Mouse (Mus musculus): ENCODE data around the gene Rabep1. TPM values are rescaled to one million over a fixed set of nuclear protein-coding genes. Genes with fewer than 3 reads are reported as not detected.

Rabep1 gene
- polyA plus RNA-seq (2015; fragmentation: Nextera tagmentation; extraction: Ambion mirVana) = 80.3 and 86.9 TPM in 2 replicates

- Histone ChIP-seq H3K4me3 (peak within 1 kb of the TSS; percentile 93), H3K9me3 (no peaks in the 10 kb centered on the region), H3K27me3 (no peaks in the 10 kb centered on the region), H3K4me1 (replicated peaks) (peaks cover 22% of the 10 kb centered on the region), H3K36me3 (no peaks in the 10 kb centered on the region), H3K4me2 (peak within 1 kb of the TSS; percentile 89), H3K9ac (peak within 1 kb of the TSS; percentile 94), H3K27ac (replicated peaks) (peak within 1 kb of the TSS; percentile 90)
- peak; percentile 96 for ATAC-seq (ENCODE audit: low read depth)
- WGBS = under 1% methylated on average over 84 of the region's 88 CpGs
Observed at GRCm38 (mm10) chr11:70844559-70845456, at the start of gene Rabep1. Gene Rabep1 (plus strand): TSS chr11:70844778.

GRCm38 (mm10) chr11:70802208-70802864 is 42.2 kb upstream of the Rabep1 start:
- Histone ChIP-seq H3K36me3 (no peaks in the 10 kb centered on the region), H3K9me3 (no peaks in the 10 kb centered on the region), H3K4me1 (replicated peaks) (no peaks in the 10 kb centered on the region), H3K4me2 (no peak overlapping the region), H3K9ac (no peak overlapping the region), H3K27ac (replicated peaks) (no peak overlapping the region), H3K27me3 (no peaks in the 10 kb centered on the region), H3K4me3 (no peak overlapping the region)
- ATAC-seq (ENCODE audit: low read depth) = no peak
- WGBS = 95% methylated on average over 2 of the region's 2 CpGs

DNA sequence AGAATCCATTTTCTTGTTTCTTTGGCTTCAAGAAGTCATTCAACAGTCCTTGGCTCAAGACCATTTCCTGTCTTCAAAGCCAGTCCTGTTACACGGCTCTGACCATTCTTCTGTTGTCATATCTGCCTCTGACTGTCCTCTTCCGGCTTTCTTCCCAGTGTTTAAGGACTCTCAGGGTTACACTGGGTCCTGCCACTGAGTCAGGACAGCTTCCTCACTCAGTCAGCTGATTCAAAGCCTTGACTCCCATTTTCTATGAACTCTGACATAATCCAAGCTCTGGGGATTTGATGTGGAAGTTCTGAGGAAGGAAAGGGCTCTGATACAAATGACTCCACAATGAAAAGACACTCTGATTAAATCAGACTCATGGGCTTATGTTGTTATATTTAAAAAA is 41.7 kb upstream of the Rabep1 start:
- no peaks in the 10 kb centered on the region for H3K36me3 ChIP-seq
- H3K4me2 ChIP-seq = no peak overlapping the region
- no peaks in the 10 kb centered on the region for H3K4me1 ChIP-seq (replicated peaks)
- H3K27ac ChIP-seq (replicated peaks) = no peak overlapping the region
- H3K9me3 ChIP-seq = no peaks in the 10 kb centered on the region
- ATAC-seq (ENCODE audit: low read depth) = no peak
- no peaks in the 10 kb centered on the region for H3K27me3 ChIP-seq
- no peak overlapping the region for H3K9ac ChIP-seq
- no peak overlapping the region for H3K4me3 ChIP-seq
- WGBS = 87% methylated on average over 2 of the region's 2 CpGs

GRCm38 (mm10) chr11:70803711-70804200 is 40.8 kb upstream of the Rabep1 start:
- no peak overlapping the region for H3K27ac ChIP-seq (replicated peaks)
- no peak overlapping the region for H3K9ac ChIP-seq
- ATAC-seq (ENCODE audit: low read depth) = no peak
- H3K36me3 ChIP-seq = no peaks in the 10 kb centered on the region
- no peaks in the 10 kb centered on the region for H3K9me3 ChIP-seq
- H3K4me2 ChIP-seq = no peak overlapping the region
- H3K4me3 ChIP-seq = no peak overlapping the region
- no peaks in the 10 kb centered on the region for H3K27me3 ChIP-seq
- WGBS = 84% methylated on average over 6 of the region's 6 CpGs
- H3K4me1 ChIP-seq (replicated peaks) = no peaks in the 10 kb centered on the region

- Histone ChIP-seq H3K36me3 (no peaks in the 10 kb centered on the region), H3K27ac (replicated peaks) (no peak overlapping the region), H3K9ac (no peak overlapping the region), H3K4me1 (replicated peaks) (no peaks in the 10 kb centered on the region), H3K4me3 (no peak overlapping the region), H3K4me2 (no peak overlapping the region), H3K9me3 (no peaks in the 10 kb centered on the region), H3K27me3 (no peaks in the 10 kb centered on the region)
- no peak for ATAC-seq (ENCODE audit: low read depth)
- WGBS = 84% methylated on average over 3 of the region's 3 CpGs
Observed at GRCm38 (mm10) chr11:70804395-70804794, 40.2 kb upstream of the Rabep1 start.

- H3K9ac ChIP-seq = no peak overlapping the region
- no peaks in the 10 kb centered on the region for H3K9me3 ChIP-seq
- ATAC-seq (ENCODE audit: low read depth) = no peak
- no peaks in the 10 kb centered on the region for H3K4me1 ChIP-seq (replicated peaks)
- no peaks in the 10 kb centered on the region for H3K27me3 ChIP-seq
- no peak overlapping the region for H3K4me3 ChIP-seq
- no peaks in the 10 kb centered on the region for H3K36me3 ChIP-seq
- H3K27ac ChIP-seq (replicated peaks) = no peak overlapping the region
- no peak overlapping the region for H3K4me2 ChIP-seq
- WGBS = 77% methylated on average over 8 of the region's 8 CpGs
Observed at GRCm38 (mm10) chr11:70805641-70806175, 38.9 kb upstream of the Rabep1 start.

DNA sequence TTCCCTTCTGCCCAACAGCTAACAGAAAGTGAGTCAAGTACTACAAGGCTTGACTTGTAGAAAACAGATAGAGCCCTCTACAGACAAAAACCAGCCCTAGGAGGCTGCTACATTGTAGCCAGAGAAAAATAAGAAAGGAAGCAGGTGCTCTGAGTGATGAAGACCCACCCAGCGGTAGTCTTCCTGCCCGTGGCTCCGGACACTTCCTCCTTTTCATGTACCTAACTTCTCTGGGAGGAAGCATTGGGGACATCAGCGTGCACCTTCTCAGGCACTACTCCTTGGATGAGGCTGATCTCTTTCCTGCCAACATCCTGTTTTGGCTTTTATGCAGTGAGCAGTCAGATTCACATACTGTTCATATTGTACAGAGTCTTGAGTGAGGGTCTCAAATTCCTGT is 37.9 kb upstream of the Rabep1 start:
- H3K36me3 ChIP-seq = no peaks in the 10 kb centered on the region
- H3K27ac ChIP-seq (replicated peaks) = no peak overlapping the region
- H3K27me3 ChIP-seq = no peaks in the 10 kb centered on the region
- ATAC-seq (ENCODE audit: low read depth) = no peak
- WGBS = 84% methylated on average over 4 of the region's 4 CpGs
- H3K9ac ChIP-seq = no peak overlapping the region
- no peak overlapping the region for H3K4me3 ChIP-seq
- no peaks in the 10 kb centered on the region for H3K9me3 ChIP-seq
- H3K4me2 ChIP-seq = no peak overlapping the region
- H3K4me1 ChIP-seq (replicated peaks) = no peaks in the 10 kb centered on the region

- Histone ChIP-seq H3K27ac (replicated peaks) (no peak overlapping the region), H3K27me3 (no peaks in the 10 kb centered on the region), H3K4me2 (no peak overlapping the region), H3K36me3 (no peaks in the 10 kb centered on the region), H3K9ac (no peak overlapping the region), H3K4me1 (replicated peaks) (no peaks in the 10 kb centered on the region), H3K4me3 (no peak overlapping the region), H3K9me3 (no peaks in the 10 kb centered on the region)
- 86% methylated on average over 4 of the region's 4 CpGs for WGBS
- ATAC-seq (ENCODE audit: low read depth) = no peak
Observed at GRCm38 (mm10) chr11:70807630-70808029, 36.9 kb upstream of the Rabep1 start.

DNA sequence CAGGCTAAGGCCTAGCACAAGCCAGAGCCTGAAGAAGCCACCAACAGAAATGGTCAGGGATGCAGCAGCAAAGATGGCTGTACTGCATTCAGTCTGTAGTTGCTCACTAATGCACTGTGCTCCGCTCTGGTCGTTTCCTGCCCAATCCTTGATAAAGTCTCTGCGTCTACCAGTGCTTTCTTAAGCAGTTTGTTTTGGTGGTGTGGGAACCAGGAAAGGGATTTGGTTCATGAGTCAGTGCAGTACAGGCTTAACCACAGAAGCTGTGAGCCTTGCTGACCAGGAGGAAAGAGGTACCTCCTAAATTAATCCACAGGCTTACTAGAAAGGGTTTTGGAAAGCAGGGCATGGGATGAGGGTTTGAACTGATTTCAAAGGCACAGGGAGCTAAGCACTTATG is 36.5 kb upstream of the Rabep1 start:
- H3K9ac ChIP-seq = no peak overlapping the region
- 70% methylated on average over 3 of the region's 3 CpGs for WGBS
- H3K27ac ChIP-seq (replicated peaks) = no peak overlapping the region
- H3K4me3 ChIP-seq = no peak overlapping the region
- H3K4me1 ChIP-seq (replicated peaks) = no peaks in the 10 kb centered on the region
- H3K27me3 ChIP-seq = no peaks in the 10 kb centered on the region
- H3K36me3 ChIP-seq = no peaks in the 10 kb centered on the region
- no peak overlapping the region for H3K4me2 ChIP-seq
- H3K9me3 ChIP-seq = no peaks in the 10 kb centered on the region
- ATAC-seq (ENCODE audit: low read depth) = no peak

DNA sequence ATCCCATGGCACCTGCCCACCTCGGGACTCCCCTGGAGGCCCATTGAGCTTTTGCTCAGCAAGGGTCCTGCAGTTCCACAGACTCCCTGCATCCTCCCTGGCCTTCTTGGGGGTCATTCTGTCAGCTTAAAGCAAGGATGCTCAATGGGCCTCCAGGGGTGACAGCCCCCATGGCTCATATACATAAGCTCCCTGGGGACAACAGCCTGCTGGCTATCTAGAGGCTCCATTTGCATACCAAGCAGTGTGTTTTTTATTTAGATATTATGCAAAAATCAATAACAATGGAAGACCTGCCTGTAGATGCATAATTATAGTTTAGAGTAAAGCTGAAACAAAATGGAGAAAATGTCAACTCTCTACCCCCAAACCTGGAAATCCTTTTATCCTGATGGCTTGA is 35.6 kb upstream of the Rabep1 start:
- H3K27me3 ChIP-seq = no peaks in the 10 kb centered on the region
- H3K27ac ChIP-seq (replicated peaks) = no peak overlapping the region
- H3K9me3 ChIP-seq = no peaks in the 10 kb centered on the region
- H3K36me3 ChIP-seq = no peaks in the 10 kb centered on the region
- no peak for ATAC-seq (ENCODE audit: low read depth)
- 18% methylated on average over 1 of the region's 1 CpGs for WGBS
- H3K4me3 ChIP-seq = no peak overlapping the region
- H3K9ac ChIP-seq = no peak overlapping the region
- no peaks in the 10 kb centered on the region for H3K4me1 ChIP-seq (replicated peaks)
- no peak overlapping the region for H3K4me2 ChIP-seq

DNA sequence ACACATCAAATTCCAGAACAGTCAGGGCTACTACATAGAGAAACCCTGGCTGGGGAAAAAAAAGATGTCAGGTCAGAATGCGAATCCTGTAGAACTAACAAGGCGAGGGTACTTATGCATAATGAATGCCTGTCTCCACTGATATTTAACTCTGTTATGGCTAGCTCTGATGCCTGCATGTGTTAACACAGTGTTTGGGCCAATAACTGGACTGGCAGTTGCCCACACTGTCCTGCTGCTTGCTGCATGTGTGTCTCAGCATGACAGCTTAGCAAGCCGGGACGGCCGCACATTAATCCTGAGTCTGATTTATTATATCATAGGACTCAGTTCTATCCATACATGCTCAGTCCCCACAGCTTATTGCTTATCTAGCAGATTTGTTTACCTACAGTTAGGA is 33.5 kb upstream of the Rabep1 start:
- no peak overlapping the region for H3K9ac ChIP-seq
- no peaks in the 10 kb centered on the region for H3K9me3 ChIP-seq
- no peaks in the 10 kb centered on the region for H3K36me3 ChIP-seq
- H3K4me1 ChIP-seq (replicated peaks) = no peaks in the 10 kb centered on the region
- H3K4me2 ChIP-seq = no peak overlapping the region
- WGBS = 85% methylated on average over 5 of the region's 5 CpGs
- no peak overlapping the region for H3K27ac ChIP-seq (replicated peaks)
- no peak for ATAC-seq (ENCODE audit: low read depth)
- H3K4me3 ChIP-seq = no peak overlapping the region
- no peaks in the 10 kb centered on the region for H3K27me3 ChIP-seq

DNA sequence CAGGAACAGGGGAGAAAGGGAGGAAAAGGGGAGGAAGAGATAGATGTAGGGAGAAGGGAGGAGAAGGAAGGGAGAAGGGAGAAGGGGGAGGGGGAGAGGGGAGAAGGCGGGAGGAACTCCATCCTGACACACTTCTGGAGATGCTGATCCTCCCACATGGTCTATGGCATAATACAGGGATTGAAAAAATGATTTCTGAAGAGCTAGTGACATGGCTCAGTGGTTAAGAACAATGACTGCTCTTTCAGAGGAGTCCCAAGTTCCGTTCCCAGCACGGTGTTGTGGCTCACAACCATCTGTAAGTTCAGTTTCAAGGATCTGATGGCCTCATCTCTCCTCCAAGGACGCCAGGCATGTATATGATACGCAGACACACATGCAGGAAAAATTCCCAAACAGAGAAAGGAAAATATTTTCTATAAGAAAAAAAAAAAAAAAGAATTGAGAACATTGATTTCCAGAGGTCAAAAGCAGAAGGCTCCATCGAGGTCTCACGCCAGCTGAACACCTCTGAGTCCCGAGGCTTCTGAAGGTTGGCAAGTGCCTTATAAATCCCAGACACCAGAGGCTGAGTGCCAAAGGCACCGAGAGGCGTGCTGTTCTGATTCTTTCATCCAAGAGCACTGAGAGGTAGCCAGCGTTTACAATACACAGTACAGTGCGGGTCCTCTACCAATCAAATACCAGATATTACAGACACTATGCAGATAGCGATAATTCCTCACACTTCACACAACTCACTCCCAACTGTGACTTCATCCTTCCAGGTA is 32.9 kb upstream of the Rabep1 start:
- no peaks in the 10 kb centered on the region for H3K4me1 ChIP-seq (replicated peaks)
- no peak overlapping the region for H3K4me3 ChIP-seq
- no peaks in the 10 kb centered on the region for H3K36me3 ChIP-seq
- no peaks in the 10 kb centered on the region for H3K9me3 ChIP-seq
- no peak overlapping the region for H3K9ac ChIP-seq
- H3K27ac ChIP-seq (replicated peaks) = no peak overlapping the region
- no peak overlapping the region for H3K4me2 ChIP-seq
- ATAC-seq (ENCODE audit: low read depth) = no peak
- WGBS = 78% methylated on average over 13 of the region's 13 CpGs
- H3K27me3 ChIP-seq = no peaks in the 10 kb centered on the region

Measured in neural tube, embryonic 13.5 days (tissue).